Mouse (Mus musculus) testis, postnatal 10 days (tissue): ENCODE measurements at regions not wholly inside any gene's neighbourhood (a gene's known extent, or its start where the extent isn't known, plus 50 kb on each side); places are given as distances from the start of the nearest gene placed in this dataset.
"Not testable (repeated sequence)": the region's sequence is repeated elsewhere in the genome, so short reads cannot be mapped to it uniquely, and the experiment has no call there.

Source experiments
- DNase-seq: peaks from one replicate; pipeline ENCODE4 v3.0.0; 2021; ENCODE audit warnings: low spot score

- DNase-seq: no peak
Observed at GRCm38 (mm10) chr13:115911524-115912459, 397.7 kb downstream of the Isl1 start.

GRCm38 (mm10) chr13:115910866-115911449, 398.5 kb downstream of the Isl1 start:
- DNase-seq: no peak

- DNase-seq: no peak
Observed at GRCm38 (mm10) chr13:115880616-115881015, 428.9 kb downstream of the Isl1 start.

- DNase-seq: no peak
Observed at GRCm38 (mm10) chr13:115860480-115860879, 449.0 kb downstream of the Isl1 start.

- no peak for DNase-seq
Observed at GRCm38 (mm10) chr13:115856632-115857031, 452.9 kb downstream of the Isl1 start.

GRCm38 (mm10) chr13:115852689-115853356, 456.7 kb downstream of the Isl1 start:
- DNase-seq: no peak

GRCm38 (mm10) chr13:115843121-115843520, 466.4 kb downstream of the Isl1 start:
- DNase-seq: no peak

- DNase-seq: no peak
Observed at GRCm38 (mm10) chr13:115836203-115836768, 473.2 kb downstream of the Isl1 start.

- DNase-seq: no peak
Observed at GRCm38 (mm10) chr13:115825191-115825590, 484.3 kb downstream of the Isl1 start.

- no peak for DNase-seq
Observed at GRCm38 (mm10) chr13:115822527-115822926, 487.0 kb downstream of the Isl1 start.

GRCm38 (mm10) chr13:115814211-115814610, 495.3 kb downstream of the Isl1 start:
- DNase-seq: no peak

- DNase-seq: no peak
Observed at GRCm38 (mm10) chr13:115799294-115799693, 510.2 kb downstream of the Isl1 start.

GRCm38 (mm10) chr13:115751271-115751670, 558.2 kb downstream of the Isl1 start:
- no peak for DNase-seq

GRCm38 (mm10) chr13:115742080-115742479, 567.4 kb downstream of the Isl1 start:
- not testable (repeated sequence) for DNase-seq

- no peak for DNase-seq
Observed at GRCm38 (mm10) chr13:115727986-115728385, 581.5 kb downstream of the Isl1 start.

GRCm38 (mm10) chr13:115725356-115725952, 584.0 kb downstream of the Isl1 start:
- no peak for DNase-seq

GRCm38 (mm10) chr13:115719276-115719675, 590.2 kb downstream of the Isl1 start:
- no peak for DNase-seq

GRCm38 (mm10) chr13:115718859-115719258, 590.6 kb downstream of the Isl1 start:
- no peak for DNase-seq

GRCm38 (mm10) chr13:115696197-115696596, 594.4 kb upstream of the Itga1 start:
- DNase-seq: no peak

GRCm38 (mm10) chr13:115687426-115687825, 585.7 kb upstream of the Itga1 start:
- DNase-seq: no peak

- no peak for DNase-seq
Observed at GRCm38 (mm10) chr13:115679591-115679990, 577.8 kb upstream of the Itga1 start.

GRCm38 (mm10) chr13:115676836-115677235, 575.1 kb upstream of the Itga1 start:
- no peak for DNase-seq
